Mouse (Mus musculus) hindbrain, embryonic 14.5 days (tissue): ENCODE measurements around the gene Tigar. TPM values are rescaled to one million over a fixed set of nuclear protein-coding genes. Genes with fewer than 3 reads are reported as not detected.

Source experiments
- ATAC-seq: fragments of 200-750 bp; cut with Nextera tagmentation; 2 replicates; pipeline ENCODE4 v1.8.0; 2017; ENCODE audit warnings: moderate number of reproducible peaks, mild to moderate bottlenecking, moderate TSS enrichment, moderate library complexity; ENCODE audit not compliant: low FRiP score
- DNase-seq: peaks from one replicate; pipeline ENCODE4 v3.0.0-alpha.2; 2015; ENCODE audit warnings: low spot score
- H3K27ac ChIP-seq: fragments of 300-500 bp; sonication (generic); 2 replicates; pipeline ENCODE4 v1.5.1; 2014; ENCODE audit warnings: mild to moderate bottlenecking, moderate library complexity
- H3K27me3 ChIP-seq: fragments of 300-500 bp; sonication (generic); 2 replicates; pipeline ENCODE4 v1.6.1; 2014; ENCODE audit warnings: mild to moderate bottlenecking, low read length, mixed read lengths; ENCODE audit not compliant: control insufficient read depth, insufficient read depth
- H3K36me3 ChIP-seq: fragments of 300-500 bp; sonication (generic); replicated peaks from 2 replicates; pipeline ENCODE4 v1.6.1; 2014; ENCODE audit not compliant: control insufficient read depth, insufficient read depth
- H3K4me1 ChIP-seq: fragments of 300-500 bp; sonication (generic); replicated peaks from 2 replicates; pipeline ENCODE4 v1.6.1; 2014; ENCODE audit warnings: antibody characterized with exemption, low read length, mixed read lengths; ENCODE audit not compliant: control insufficient read depth, insufficient read depth
- H3K4me2 ChIP-seq: fragments of 300-500 bp; sonication (generic); replicated peaks from 2 replicates; pipeline ENCODE4 v1.6.1; 2014; ENCODE audit warnings: mild to moderate bottlenecking, moderate library complexity
- H3K4me3 ChIP-seq: fragments of 300-500 bp; sonication (generic); replicated peaks from 2 replicates; pipeline ENCODE4 v1.5.1; 2014; ENCODE audit warnings: mild to moderate bottlenecking, low read length
- H3K9ac ChIP-seq: fragments of 300-500 bp; sonication (generic); 2 replicates; pipeline ENCODE4 v1.6.1; 2014
- H3K9me3 ChIP-seq: fragments of 300-500 bp; sonication (generic); 2 replicates; pipeline ENCODE4 v1.6.1; 2016; ENCODE audit warnings: low read length; ENCODE audit not compliant: control insufficient read depth
- WGBS: fragments of 180-500 bp; shearing (Covaris S2); extraction: QIAGEN DNeasy Blood & Tissue Kit; methylation state at CpG from one replicate; pipeline ENCODE4 v1.1.7; 2014; 5-methylcytosine and 5-hydroxymethylcytosine counted together
- polyA plus RNA-seq: library from polyadenylated mRNA; unstranded; fragments of >200 nt; fragmentation: Nextera tagmentation; extraction: Ambion mirVana; gene quantifications from 2 replicates; pipeline ENCODE4 v1.2.1, GENCODE M21; 2014

The Tigar gene
- polyA plus RNA-seq, 1 experiment from 2014 or later: 6.5 TPM

GRCm38 (mm10) chr6:127105107-127105506 is 4.2 kb downstream of the Tigar start:
- no peaks in the 10 kb centered on the region for H3K27me3 ChIP-seq

GRCm38 (mm10) chr6:127104396-127105029 is 4.8 kb downstream of the Tigar start:
- 91% methylated on average over 7 of the region's 7 CpGs for WGBS
- H3K9ac ChIP-seq: no peak overlapping the region

More at GRCm38 (mm10) chr6:127105107-127105506, 4.2 kb downstream of the Tigar start:
- Histone ChIP-seq H3K9ac (no peak overlapping the region), H3K4me3 (no peak overlapping the region), H3K4me1 (peaks cover 10% of the 10 kb centered on the region), H3K27ac (no peak overlapping the region), H3K36me3 (peaks cover 8% of the 10 kb centered on the region), H3K9me3 (no peaks in the 10 kb centered on the region), H3K4me2 (no peak overlapping the region)
- DNase-seq: peak; percentile 39
- WGBS: 69% methylated on average over 6 of the region's 6 CpGs
- ATAC-seq: no peak

GRCm38 (mm10) chr6:127103506-127104275 is 5.7 kb downstream of the Tigar start:
- H3K9ac ChIP-seq: no peak overlapping the region
- peaks cover 7% of the 10 kb centered on the region for H3K4me1 ChIP-seq
- H3K36me3 ChIP-seq: peaks cover 8% of the 10 kb centered on the region
- H3K27me3 ChIP-seq: no peaks in the 10 kb centered on the region
- H3K9me3 ChIP-seq: no peaks in the 10 kb centered on the region
- no peak overlapping the region for H3K27ac ChIP-seq
- no peak for ATAC-seq
- WGBS: 94% methylated on average over 6 of the region's 6 CpGs
- no peak overlapping the region for H3K4me2 ChIP-seq
- H3K4me3 ChIP-seq: no peak overlapping the region
- no peak for DNase-seq

More at GRCm38 (mm10) chr6:127104396-127105029, 4.8 kb downstream of the Tigar start:
- H3K27ac ChIP-seq: no peak overlapping the region
- no peaks in the 10 kb centered on the region for H3K9me3 ChIP-seq
- peaks cover 8% of the 10 kb centered on the region for H3K36me3 ChIP-seq
- DNase-seq (no peak), ATAC-seq (no peak)
- peaks cover 10% of the 10 kb centered on the region for H3K4me1 ChIP-seq
- H3K4me3 ChIP-seq: no peak overlapping the region
- H3K4me2 ChIP-seq: no peak overlapping the region
- H3K27me3 ChIP-seq: no peaks in the 10 kb centered on the region

- no peak overlapping the region for H3K4me2 ChIP-seq
- H3K9me3 ChIP-seq: no peaks in the 10 kb centered on the region
- H3K4me1 ChIP-seq: no peaks in the 10 kb centered on the region
- H3K4me3 ChIP-seq: no peak overlapping the region
- H3K36me3 ChIP-seq: peaks cover 26% of the 10 kb centered on the region
- H3K9ac ChIP-seq: no peak overlapping the region
- no peaks in the 10 kb centered on the region for H3K27me3 ChIP-seq
- ATAC-seq (no peak), DNase-seq (no peak)
- 64% methylated on average over 7 of the region's 7 CpGs for WGBS
- no peak overlapping the region for H3K27ac ChIP-seq
Measured at GRCm38 (mm10) chr6:127094565-127094964, 14.8 kb downstream of the Tigar start.

- no peak overlapping the region for H3K9ac ChIP-seq
- no peak overlapping the region for H3K4me3 ChIP-seq
- H3K27me3 ChIP-seq: peaks cover 3% of the 10 kb centered on the region; the same call in 1 of the 2 replicates
- no peaks in the 10 kb centered on the region for H3K4me1 ChIP-seq
- ATAC-seq: no peak
- 74% methylated on average over 4 of the region's 4 CpGs for WGBS
- no peak overlapping the region for H3K4me2 ChIP-seq
- no peak for DNase-seq
- no peaks in the 10 kb centered on the region for H3K9me3 ChIP-seq
- no peak overlapping the region for H3K27ac ChIP-seq
- peaks cover 45% of the 10 kb centered on the region for H3K36me3 ChIP-seq
Measured at GRCm38 (mm10) chr6:127086739-127087138, 22.6 kb downstream of the Tigar start.

GRCm38 (mm10) chr6:127081820-127082219 is 27.5 kb downstream of the Tigar start:
- Histone ChIP-seq H3K27me3 (peaks cover 7% of the 10 kb centered on the region; the same call in 1 of the 2 replicates), H3K4me2 (no peak overlapping the region), H3K4me3 (no peak overlapping the region), H3K27ac (no peak overlapping the region), H3K4me1 (no peaks in the 10 kb centered on the region), H3K9ac (no peak overlapping the region), H3K36me3 (no peaks in the 10 kb centered on the region; the same call in 1 of the 2 replicates), H3K9me3 (no peaks in the 10 kb centered on the region)
- WGBS: 68% methylated on average over 6 of the region's 6 CpGs
- DNase-seq (no peak), ATAC-seq (no peak)

- Histone ChIP-seq H3K9ac (peak overlapping the region; percentile 85), H3K9me3 (no peaks in the 10 kb centered on the region), H3K4me1 (no peaks in the 10 kb centered on the region), H3K4me2 (peak overlapping the region; percentile 84), H3K4me3 (peak overlapping the region; percentile 57), H3K36me3 (no peaks in the 10 kb centered on the region), H3K27ac (peak overlapping the region; percentile 91), H3K27me3 (peaks cover 7% of the 10 kb centered on the region; the same call in 1 of the 2 replicates)
- ATAC-seq: peak; percentile 93
- 1% methylated on average over 59 of the region's 59 CpGs for WGBS
- DNase-seq: peak; percentile 77
Measured at GRCm38 (mm10) chr6:127079867-127080731, 29.3 kb downstream of the Tigar start.

GRCm38 (mm10) chr6:127072817-127073216 is 36.5 kb downstream of the Tigar start, which contains the start of gene Fgf23:
Gene Fgf23, plus strand, starts transcription at chr6:127072902.
- no peaks in the 10 kb centered on the region for H3K9me3 ChIP-seq
- no peak for DNase-seq
- no peaks in the 10 kb centered on the region for H3K36me3 ChIP-seq
- no peak within 1 kb of the TSS for H3K4me3 ChIP-seq
- H3K9ac ChIP-seq: no peak within 1 kb of the TSS
- no peaks in the 10 kb centered on the region for H3K4me1 ChIP-seq
- no peak for ATAC-seq
- 17% methylated on average over 5 of the region's 5 CpGs for WGBS
- H3K27me3 ChIP-seq: no peaks in the 10 kb centered on the region
- H3K4me2 ChIP-seq: no peak within 1 kb of the TSS
- no peak within 1 kb of the TSS for H3K27ac ChIP-seq

GRCm38 (mm10) chr6:127064815-127065214 is 44.5 kb downstream of the Tigar start:
- Histone ChIP-seq H3K36me3 (no peaks in the 10 kb centered on the region), H3K4me2 (peak overlapping the region; percentile 38), H3K27ac (no peak overlapping the region), H3K9ac (peak overlapping the region; percentile 24; the same call in 1 of the 2 replicates), H3K4me1 (no peaks in the 10 kb centered on the region), H3K4me3 (no peak overlapping the region), H3K9me3 (no peaks in the 10 kb centered on the region), H3K27me3 (peaks cover 5% of the 10 kb centered on the region; the same call in 1 of the 2 replicates)
- ATAC-seq: no peak
- WGBS: 7% methylated on average over 14 of the region's 14 CpGs
- no peak for DNase-seq
